Mouse (Mus musculus): ENCODE measurements at regions not wholly inside any gene's neighbourhood (a gene's known extent, or its start where the extent isn't known, plus 50 kb on each side); places are given as distances from the start of the nearest gene placed in this dataset.

- no peak overlapping the region for H3K4me3 ChIP-seq (ENCODE audit: low read depth, low read length)
- H3K9ac ChIP-seq (ENCODE audit: low read depth, low read length): no peak overlapping the region
- H3K27ac ChIP-seq (ENCODE audit: low read length): no peak overlapping the region
- H3K27me3 ChIP-seq (ENCODE audit: control insufficient read depth, insufficient read depth, low read depth, low read length): no peaks in the 10 kb centered on the region
- no peaks in the 10 kb centered on the region for H3K4me1 ChIP-seq (ENCODE audit: control insufficient read depth, insufficient read depth, low read length)
- no peaks in the 10 kb centered on the region for H3K36me3 ChIP-seq (ENCODE audit: control insufficient read depth, insufficient read depth, low read length)
- ATAC-seq: no peak
- H3K4me2 ChIP-seq (ENCODE audit: low read length): no peak overlapping the region
- WGBS: 86% methylated on average over 1 of the region's 1 CpGs
- no peaks in the 10 kb centered on the region for H3K9me3 ChIP-seq (replicated peaks; ENCODE audit: control insufficient read depth, low read length, poor library complexity, severe bottlenecking)
These were observed 483.0 kb upstream of the Pappa start for GRCm38 (mm10) chr4:64640976-64641375.

- WGBS: 93% methylated on average over 2 of the region's 2 CpGs
- Histone ChIP-seq H3K9ac (ENCODE audit: low read depth, low read length) (no peak overlapping the region), H3K36me3 (ENCODE audit: control insufficient read depth, insufficient read depth, low read length) (no peaks in the 10 kb centered on the region), H3K27me3 (ENCODE audit: control insufficient read depth, insufficient read depth, low read depth, low read length) (no peaks in the 10 kb centered on the region), H3K4me1 (ENCODE audit: control insufficient read depth, insufficient read depth, low read length) (no peaks in the 10 kb centered on the region), H3K4me2 (ENCODE audit: low read length) (no peak overlapping the region), H3K27ac (ENCODE audit: low read length) (no peak overlapping the region), H3K9me3 (replicated peaks; ENCODE audit: control insufficient read depth, low read length, poor library complexity, severe bottlenecking) (no peaks in the 10 kb centered on the region), H3K4me3 (ENCODE audit: low read depth, low read length) (no peak overlapping the region)
- ATAC-seq: no peak
These were observed 478.8 kb upstream of the Pappa start for GRCm38 (mm10) chr4:64645141-64645540.

DNA sequence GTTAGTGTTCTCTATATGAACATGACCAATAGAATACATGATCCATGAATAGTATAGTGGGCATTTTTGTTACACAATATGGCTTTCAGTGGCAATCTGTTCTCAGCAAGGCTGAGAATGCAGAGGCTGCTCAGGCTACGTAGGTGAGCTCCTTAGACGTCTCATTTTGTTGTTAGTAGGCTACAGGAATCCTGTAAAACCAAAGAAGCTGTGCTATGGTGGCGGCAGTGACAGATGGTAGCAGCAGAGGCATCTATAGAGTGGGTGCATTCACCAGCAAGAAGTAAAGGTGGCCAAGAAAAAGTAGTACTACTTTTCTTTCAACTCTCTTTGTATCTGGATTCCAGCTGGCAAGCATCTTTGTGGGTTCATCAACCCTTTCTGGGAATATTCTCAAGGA lies 469.8 kb upstream of the Pappa start:
- Histone ChIP-seq H3K36me3 (ENCODE audit: control insufficient read depth, insufficient read depth, low read length) (no peaks in the 10 kb centered on the region), H3K9me3 (replicated peaks; ENCODE audit: control insufficient read depth, low read length, poor library complexity, severe bottlenecking) (no peaks in the 10 kb centered on the region), H3K4me1 (ENCODE audit: control insufficient read depth, insufficient read depth, low read length) (no peaks in the 10 kb centered on the region), H3K4me2 (ENCODE audit: low read length) (no peak overlapping the region), H3K4me3 (ENCODE audit: low read depth, low read length) (no peak overlapping the region), H3K27ac (ENCODE audit: low read length) (no peak overlapping the region), H3K9ac (ENCODE audit: low read depth, low read length) (no peak overlapping the region), H3K27me3 (ENCODE audit: control insufficient read depth, insufficient read depth, low read depth, low read length) (no peaks in the 10 kb centered on the region)
- no peak for ATAC-seq
- WGBS: 82% methylated on average over 3 of the region's 3 CpGs

GRCm38 (mm10) chr4:64655534-64655933 lies 468.4 kb upstream of the Pappa start:
- ATAC-seq: no peak
- Histone ChIP-seq H3K4me3 (ENCODE audit: low read depth, low read length) (no peak overlapping the region), H3K4me1 (ENCODE audit: control insufficient read depth, insufficient read depth, low read length) (no peaks in the 10 kb centered on the region), H3K27me3 (ENCODE audit: control insufficient read depth, insufficient read depth, low read depth, low read length) (no peaks in the 10 kb centered on the region), H3K9me3 (replicated peaks; ENCODE audit: control insufficient read depth, low read length, poor library complexity, severe bottlenecking) (no peaks in the 10 kb centered on the region), H3K4me2 (ENCODE audit: low read length) (no peak overlapping the region), H3K36me3 (ENCODE audit: control insufficient read depth, insufficient read depth, low read length) (no peaks in the 10 kb centered on the region), H3K9ac (ENCODE audit: low read depth, low read length) (no peak overlapping the region), H3K27ac (ENCODE audit: low read length) (no peak overlapping the region)

GRCm38 (mm10) chr4:64663722-64664121 lies 460.3 kb upstream of the Pappa start:
- no peak overlapping the region for H3K9ac ChIP-seq (ENCODE audit: low read depth, low read length)
- ATAC-seq: no peak
- WGBS: 86% methylated on average over 2 of the region's 2 CpGs
- H3K36me3 ChIP-seq (ENCODE audit: control insufficient read depth, insufficient read depth, low read length): no peaks in the 10 kb centered on the region
- no peak overlapping the region for H3K4me2 ChIP-seq (ENCODE audit: low read length)
- no peaks in the 10 kb centered on the region for H3K9me3 ChIP-seq (replicated peaks; ENCODE audit: control insufficient read depth, low read length, poor library complexity, severe bottlenecking)
- no peak overlapping the region for H3K27ac ChIP-seq (ENCODE audit: low read length)
- no peak overlapping the region for H3K4me3 ChIP-seq (ENCODE audit: low read depth, low read length)
- H3K27me3 ChIP-seq (ENCODE audit: control insufficient read depth, insufficient read depth, low read depth, low read length): no peaks in the 10 kb centered on the region
- H3K4me1 ChIP-seq (ENCODE audit: control insufficient read depth, insufficient read depth, low read length): no peaks in the 10 kb centered on the region

GRCm38 (mm10) chr4:64667998-64668397 lies 456.0 kb upstream of the Pappa start:
- Histone ChIP-seq H3K9ac (ENCODE audit: low read depth, low read length) (no peak overlapping the region), H3K4me3 (ENCODE audit: low read depth, low read length) (no peak overlapping the region), H3K27ac (ENCODE audit: low read length) (no peak overlapping the region), H3K9me3 (replicated peaks; ENCODE audit: control insufficient read depth, low read length, poor library complexity, severe bottlenecking) (no peaks in the 10 kb centered on the region), H3K27me3 (ENCODE audit: control insufficient read depth, insufficient read depth, low read depth, low read length) (no peaks in the 10 kb centered on the region), H3K36me3 (ENCODE audit: control insufficient read depth, insufficient read depth, low read length) (no peaks in the 10 kb centered on the region), H3K4me1 (ENCODE audit: control insufficient read depth, insufficient read depth, low read length) (no peaks in the 10 kb centered on the region), H3K4me2 (ENCODE audit: low read length) (no peak overlapping the region)
- no peak for ATAC-seq
- 90% methylated on average over 3 of the region's 3 CpGs for WGBS

DNA sequence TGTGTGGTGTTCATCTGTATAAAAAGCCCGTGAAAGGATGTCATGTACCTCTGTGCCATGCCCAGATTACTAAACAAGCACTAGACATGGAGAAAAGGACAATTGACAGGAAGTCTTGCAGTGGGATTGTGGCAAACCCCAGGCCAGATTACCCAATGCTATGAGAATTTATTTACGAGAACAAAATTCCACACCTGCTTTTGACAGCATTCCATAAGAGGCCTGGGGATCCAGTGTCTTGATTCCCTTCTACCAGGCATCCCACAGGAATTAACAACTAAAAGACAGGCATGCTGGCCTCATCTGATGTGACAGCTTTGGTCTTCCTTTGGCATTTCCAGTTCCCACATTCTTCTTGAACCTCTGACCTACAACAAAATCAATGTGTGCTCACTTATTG lies 454.3 kb upstream of the Pappa start:
- H3K4me1 ChIP-seq (ENCODE audit: control insufficient read depth, insufficient read depth, low read length): no peaks in the 10 kb centered on the region
- no peak overlapping the region for H3K27ac ChIP-seq (ENCODE audit: low read length)
- no peak for ATAC-seq
- H3K9me3 ChIP-seq (replicated peaks; ENCODE audit: control insufficient read depth, low read length, poor library complexity, severe bottlenecking): no peaks in the 10 kb centered on the region
- H3K9ac ChIP-seq (ENCODE audit: low read depth, low read length): no peak overlapping the region
- H3K4me2 ChIP-seq (ENCODE audit: low read length): no peak overlapping the region
- H3K4me3 ChIP-seq (ENCODE audit: low read depth, low read length): no peak overlapping the region
- H3K27me3 ChIP-seq (ENCODE audit: control insufficient read depth, insufficient read depth, low read depth, low read length): no peaks in the 10 kb centered on the region
- WGBS: 79% methylated on average over 2 of the region's 2 CpGs
- no peaks in the 10 kb centered on the region for H3K36me3 ChIP-seq (ENCODE audit: control insufficient read depth, insufficient read depth, low read length)

DNA sequence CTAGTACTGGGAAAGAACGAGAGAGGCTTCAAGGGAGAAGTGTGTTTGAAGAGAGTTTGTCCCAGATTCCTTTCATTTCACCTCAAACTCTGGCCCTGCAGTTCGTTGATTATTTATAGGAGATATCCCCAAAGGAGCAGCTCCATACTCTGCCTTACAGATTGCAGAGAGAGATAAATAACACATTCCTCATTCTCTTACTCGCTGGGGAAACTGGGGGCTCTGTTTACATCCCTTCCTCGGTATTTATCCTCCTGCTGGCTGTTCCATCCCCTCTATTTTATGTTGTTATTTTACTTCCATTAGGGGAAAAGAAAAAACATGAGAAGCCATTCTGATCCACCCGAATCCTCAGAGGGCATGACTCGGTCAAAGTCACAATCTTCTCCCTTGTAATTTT lies 447.5 kb upstream of the Pappa start:
- 56% methylated on average over 6 of the region's 6 CpGs for WGBS

GRCm38 (mm10) chr4:64676881-64677280 lies 447.1 kb upstream of the Pappa start:
- WGBS: 70% methylated on average over 5 of the region's 5 CpGs
- no peak overlapping the region for H3K4me2 ChIP-seq (ENCODE audit: low read length)
- ATAC-seq: no peak
- no peak overlapping the region for H3K9ac ChIP-seq (ENCODE audit: low read depth, low read length)
- no peaks in the 10 kb centered on the region for H3K9me3 ChIP-seq (replicated peaks; ENCODE audit: control insufficient read depth, low read length, poor library complexity, severe bottlenecking)
- no peak overlapping the region for H3K4me3 ChIP-seq (ENCODE audit: low read depth, low read length)
- no peak overlapping the region for H3K27ac ChIP-seq (ENCODE audit: low read length)
- no peaks in the 10 kb centered on the region for H3K4me1 ChIP-seq (ENCODE audit: control insufficient read depth, insufficient read depth, low read length)
- H3K36me3 ChIP-seq (ENCODE audit: control insufficient read depth, insufficient read depth, low read length): no peaks in the 10 kb centered on the region
- no peaks in the 10 kb centered on the region for H3K27me3 ChIP-seq (ENCODE audit: control insufficient read depth, insufficient read depth, low read depth, low read length)

More for the DNA sequence above, 447.5 kb upstream of the Pappa start:
- no peak overlapping the region for H3K4me3 ChIP-seq (ENCODE audit: low read depth, low read length)
- H3K9me3 ChIP-seq (replicated peaks; ENCODE audit: control insufficient read depth, low read length, poor library complexity, severe bottlenecking): no peaks in the 10 kb centered on the region
- no peak for ATAC-seq
- no peak overlapping the region for H3K9ac ChIP-seq (ENCODE audit: low read depth, low read length)
- H3K4me1 ChIP-seq (ENCODE audit: control insufficient read depth, insufficient read depth, low read length): no peaks in the 10 kb centered on the region
- no peak overlapping the region for H3K27ac ChIP-seq (ENCODE audit: low read length)
- H3K27me3 ChIP-seq (ENCODE audit: control insufficient read depth, insufficient read depth, low read depth, low read length): no peaks in the 10 kb centered on the region
- no peaks in the 10 kb centered on the region for H3K36me3 ChIP-seq (ENCODE audit: control insufficient read depth, insufficient read depth, low read length)
- H3K4me2 ChIP-seq (ENCODE audit: low read length): no peak overlapping the region

DNA sequence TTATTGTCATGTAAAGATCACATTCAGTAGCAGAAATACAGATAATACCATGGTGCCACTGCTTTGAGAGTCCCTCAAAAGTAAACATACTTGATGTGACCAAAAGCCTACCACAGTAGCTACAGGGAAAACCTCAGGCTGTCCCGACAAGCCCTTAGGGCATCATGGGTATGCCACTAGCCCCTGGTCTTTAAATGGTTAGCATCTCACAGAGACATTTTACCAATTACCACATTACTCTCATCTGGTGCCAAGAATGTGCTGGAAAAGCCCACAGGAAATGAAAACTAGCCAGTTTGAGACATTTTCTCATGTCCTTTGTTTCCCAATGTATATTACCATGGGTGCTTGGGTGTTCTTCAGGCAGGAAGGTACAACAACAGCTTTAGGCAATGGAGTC lies 439.3 kb upstream of the Pappa start:
- Histone ChIP-seq H3K36me3 (ENCODE audit: control insufficient read depth, insufficient read depth, low read length) (no peaks in the 10 kb centered on the region), H3K9me3 (replicated peaks; ENCODE audit: control insufficient read depth, low read length, poor library complexity, severe bottlenecking) (no peaks in the 10 kb centered on the region), H3K27me3 (ENCODE audit: control insufficient read depth, insufficient read depth, low read depth, low read length) (no peaks in the 10 kb centered on the region), H3K4me2 (ENCODE audit: low read length) (no peak overlapping the region), H3K4me1 (ENCODE audit: control insufficient read depth, insufficient read depth, low read length) (no peaks in the 10 kb centered on the region), H3K27ac (ENCODE audit: low read length) (no peak overlapping the region), H3K9ac (ENCODE audit: low read depth, low read length) (no peak overlapping the region), H3K4me3 (ENCODE audit: low read depth, low read length) (no peak overlapping the region)
- no peak for ATAC-seq
- WGBS: 87% methylated on average over 1 of the region's 1 CpGs
